Mouse (Mus musculus): ENCODE measurements around the gene Rgs6. TPM values are rescaled to one million over a fixed set of nuclear protein-coding genes. Genes with fewer than 3 reads are reported as not detected.
A peak's percentile ranks its signal among the peaks of the same experiment; 100 is the strongest.

Rgs6 gene
- polyA plus RNA-seq, 1 experiment, result 16.8 TPM

GRCm38 (mm10) chr12:83143574-83143973 lies 555.5 kb downstream of the Rgs6 start:
- Histone ChIP-seq H3K4me3 (replicated peaks; ENCODE audit: insufficient read depth, low read depth, low read length) (no peak overlapping the region), H3K27me3 (ENCODE audit: control insufficient read depth, insufficient read depth, low read length) (no peaks in the 10 kb centered on the region), H3K27ac (ENCODE audit: insufficient read depth, low read length) (no peak overlapping the region), H3K4me1 (ENCODE audit: control insufficient read depth, insufficient read depth, low read length) (peaks cover 24% of the 10 kb centered on the region)
- 42% methylated on average over 1 of the region's 1 CpGs for WGBS
- peak in 1 of 2 experiments; percentile 64 for DNase-seq
- TF ChIP-seq CTCF (IDR thresholded peaks at IDR 0.05; ENCODE audit: borderline replicate concordance, insufficient read depth, low read depth, low read length) (no peak), POLR2A (IDR thresholded peaks at IDR 0.05; ENCODE audit: borderline replicate concordance, insufficient read depth, low read length) (no peak)

- no peak for TF ChIP-seq CTCF (IDR thresholded peaks at IDR 0.05; ENCODE audit: borderline replicate concordance, insufficient read depth, low read depth, low read length)
- TF ChIP-seq POLR2A (IDR thresholded peaks at IDR 0.05; ENCODE audit: borderline replicate concordance, insufficient read depth, low read length), result no peak
Observed at GRCm38 (mm10) chr12:83145074-83145473, 557.0 kb downstream of the Rgs6 start.

GRCm38 (mm10) chr12:83145902-83146301 lies 557.8 kb downstream of the Rgs6 start:
- Histone ChIP-seq H3K4me1 (ENCODE audit: control insufficient read depth, insufficient read depth, low read length) (peaks cover 30% of the 10 kb centered on the region), H3K27me3 (ENCODE audit: control insufficient read depth, insufficient read depth, low read length) (no peaks in the 10 kb centered on the region), H3K27ac (ENCODE audit: insufficient read depth, low read length) (no peak overlapping the region), H3K4me3 (replicated peaks; ENCODE audit: insufficient read depth, low read depth, low read length) (no peak overlapping the region)
- TF ChIP-seq CTCF (IDR thresholded peaks at IDR 0.05; ENCODE audit: borderline replicate concordance, insufficient read depth, low read depth, low read length) (no peak), POLR2A (IDR thresholded peaks at IDR 0.05; ENCODE audit: borderline replicate concordance, insufficient read depth, low read length) (no peak)
- DNase-seq, result no peak
- WGBS, result 59% methylated on average over 3 of the region's 3 CpGs

More at GRCm38 (mm10) chr12:83145074-83145473, 557.0 kb downstream of the Rgs6 start:
- peaks cover 27% of the 10 kb centered on the region for H3K4me1 ChIP-seq (ENCODE audit: control insufficient read depth, insufficient read depth, low read length)
- H3K27ac ChIP-seq (ENCODE audit: insufficient read depth, low read length), result peak overlapping the region; percentile 21; the same call in 1 of the 2 replicates
- H3K27me3 ChIP-seq (ENCODE audit: control insufficient read depth, insufficient read depth, low read length), result no peaks in the 10 kb centered on the region
- H3K4me3 ChIP-seq (replicated peaks; ENCODE audit: insufficient read depth, low read depth, low read length), result no peak overlapping the region
- 15% methylated on average over 3 of the region's 3 CpGs for WGBS
- DNase-seq, result peak; percentile 50 to 52

GRCm38 (mm10) chr12:83146917-83147316 lies 558.8 kb downstream of the Rgs6 start:
- no peaks in the 10 kb centered on the region for H3K27me3 ChIP-seq (ENCODE audit: control insufficient read depth, insufficient read depth, low read length)
- H3K4me3 ChIP-seq (replicated peaks; ENCODE audit: insufficient read depth, low read depth, low read length), result no peak overlapping the region
- no peak for TF ChIP-seq POLR2A (IDR thresholded peaks at IDR 0.05; ENCODE audit: borderline replicate concordance, insufficient read depth, low read length)
- no peak for TF ChIP-seq CTCF (IDR thresholded peaks at IDR 0.05; ENCODE audit: borderline replicate concordance, insufficient read depth, low read depth, low read length)
- H3K4me1 ChIP-seq (ENCODE audit: control insufficient read depth, insufficient read depth, low read length), result peaks cover 38% of the 10 kb centered on the region
- no peak overlapping the region for H3K27ac ChIP-seq (ENCODE audit: insufficient read depth, low read length)
- DNase-seq, result no peak
- WGBS, result 61% methylated on average over 2 of the region's 2 CpGs

GRCm38 (mm10) chr12:83150030-83150429 lies 561.9 kb downstream of the Rgs6 start:
- no peak for TF ChIP-seq CTCF (IDR thresholded peaks at IDR 0.05; ENCODE audit: borderline replicate concordance, insufficient read depth, low read depth, low read length)
- TF ChIP-seq POLR2A (IDR thresholded peaks at IDR 0.05; ENCODE audit: borderline replicate concordance, insufficient read depth, low read length), result no peak
- Histone ChIP-seq H3K27me3 (ENCODE audit: control insufficient read depth, insufficient read depth, low read length) (no peaks in the 10 kb centered on the region), H3K27ac (ENCODE audit: insufficient read depth, low read length) (no peak overlapping the region), H3K4me1 (ENCODE audit: control insufficient read depth, insufficient read depth, low read length) (peaks cover 34% of the 10 kb centered on the region), H3K4me3 (replicated peaks; ENCODE audit: insufficient read depth, low read depth, low read length) (no peak overlapping the region)
- no peak for DNase-seq
- WGBS, result 36% methylated on average over 7 of the region's 7 CpGs

GRCm38 (mm10) chr12:83150813-83151212 lies 562.7 kb downstream of the Rgs6 start:
- TF ChIP-seq CTCF (IDR thresholded peaks at IDR 0.05; ENCODE audit: borderline replicate concordance, insufficient read depth, low read depth, low read length), result no peak
- no peak for TF ChIP-seq POLR2A (IDR thresholded peaks at IDR 0.05; ENCODE audit: borderline replicate concordance, insufficient read depth, low read length)
- H3K27ac ChIP-seq (ENCODE audit: insufficient read depth, low read length), result no peak overlapping the region
- no peaks in the 10 kb centered on the region for H3K27me3 ChIP-seq (ENCODE audit: control insufficient read depth, insufficient read depth, low read length)
- H3K4me3 ChIP-seq (replicated peaks; ENCODE audit: insufficient read depth, low read depth, low read length), result no peak overlapping the region
- 88% methylated on average over 9 of the region's 9 CpGs for WGBS
- H3K4me1 ChIP-seq (ENCODE audit: control insufficient read depth, insufficient read depth, low read length), result peaks cover 28% of the 10 kb centered on the region
- no peak for DNase-seq

GRCm38 (mm10) chr12:83151474-83151873 lies 563.4 kb downstream of the Rgs6 start:
- no peak for TF ChIP-seq POLR2A (IDR thresholded peaks at IDR 0.05; ENCODE audit: borderline replicate concordance, insufficient read depth, low read length)
- no peak for TF ChIP-seq CTCF (IDR thresholded peaks at IDR 0.05; ENCODE audit: borderline replicate concordance, insufficient read depth, low read depth, low read length)
- Histone ChIP-seq H3K27me3 (ENCODE audit: control insufficient read depth, insufficient read depth, low read length) (no peaks in the 10 kb centered on the region), H3K4me1 (ENCODE audit: control insufficient read depth, insufficient read depth, low read length) (peaks cover 27% of the 10 kb centered on the region), H3K4me3 (replicated peaks; ENCODE audit: insufficient read depth, low read depth, low read length) (no peak overlapping the region), H3K27ac (ENCODE audit: insufficient read depth, low read length) (no peak overlapping the region)
- peak; percentile 67 to 71 for DNase-seq
- 32% methylated on average over 2 of the region's 2 CpGs for WGBS

GRCm38 (mm10) chr12:83160211-83160610 lies 572.1 kb downstream of the Rgs6 start:
- peak; percentile 58 to 68 for DNase-seq
- Histone ChIP-seq H3K4me1 (ENCODE audit: control insufficient read depth, insufficient read depth, low read length) (peaks cover 19% of the 10 kb centered on the region), H3K27me3 (ENCODE audit: control insufficient read depth, insufficient read depth, low read length) (no peaks in the 10 kb centered on the region), H3K4me3 (replicated peaks; ENCODE audit: insufficient read depth, low read depth, low read length) (no peak overlapping the region), H3K27ac (ENCODE audit: insufficient read depth, low read length) (0 out of 2 replicates have a peak overlapping the region, but pooled peaks have one; percentile 8)
- TF ChIP-seq POLR2A (IDR thresholded peaks at IDR 0.05; ENCODE audit: borderline replicate concordance, insufficient read depth, low read length) (no peak), CTCF (IDR thresholded peaks at IDR 0.05; ENCODE audit: borderline replicate concordance, insufficient read depth, low read depth, low read length) (no peak)
- WGBS, result 10% methylated on average over 2 of the region's 2 CpGs

Measured in cerebellum, adult 2 months (tissue).